Mouse (Mus musculus): Measurements from ENCODE around the gene Dner.

- no peak for TF ChIP-seq CTCF (IDR thresholded peaks at IDR 0.05; ENCODE audit: low read depth)
- TF ChIP-seq EP300 (IDR thresholded peaks at IDR 0.05; ENCODE audit: low read depth) = no peak
Observed at GRCm38 (mm10) chr1:84694688-84695474, 1.1 kb downstream of the Dner start.
